Mouse (Mus musculus) ES-E14 (cell line): ENCODE data around the gene Gusb. TPM values are rescaled to one million over a fixed set of nuclear protein-coding genes. Genes with fewer than 3 reads are reported as not detected.

Source experiments
- DNase-seq: peaks from one replicate; pipeline ENCODE4 v3.0.0-alpha.2; 2013; ENCODE audit warnings: low read depth, low spot score
- H3K27ac ChIP-seq: 2 replicates; pipeline ENCODE4 v1.5.1; 2012; ENCODE audit warnings: low read depth, mild to moderate bottlenecking, low read length, moderate library complexity, mixed read lengths; ENCODE audit not compliant: poor library complexity, insufficient read depth, severe bottlenecking
- H3K36me3 ChIP-seq: 2 replicates; pipeline ENCODE4 v1.6.1; 2012; ENCODE audit warnings: mild to moderate bottlenecking, low read length, moderate library complexity, mixed read lengths; ENCODE audit not compliant: control insufficient read depth, poor library complexity, insufficient read depth, severe bottlenecking
- H3K4me1 ChIP-seq, 2 experiments: fragments of 150-350 bp in 1 of 2; sonication (generic) in 1 of 2; 2 replicates each; pipeline ENCODE4 v1.6.1; 2012; ENCODE audit warnings: low read length in 2 of 2, mild to moderate bottlenecking in 1 of 2, mixed read lengths in 1 of 2; ENCODE audit not compliant: control insufficient read depth in 2 of 2, insufficient read depth in 2 of 2, poor library complexity in 1 of 2
- H3K4me3 ChIP-seq, 2 experiments: fragments of 150-350 bp in 1 of 2; sonication (generic) in 1 of 2; 2 replicates each; pipeline ENCODE4 v1.5.1; 2012; ENCODE audit warnings: low read length in 2 of 2, low read depth in 1 of 2, mild to moderate bottlenecking in 1 of 2, mixed read lengths in 1 of 2; ENCODE audit not compliant: insufficient read depth in 1 of 2, poor library complexity in 1 of 2, severe bottlenecking in 1 of 2
- H3K9ac ChIP-seq: 2 replicates; pipeline ENCODE4 v1.6.1; 2012; ENCODE audit warnings: low read depth, mild to moderate bottlenecking, low read length, mixed read lengths; ENCODE audit not compliant: poor library complexity, insufficient read depth, severe bottlenecking
- H3K9me3 ChIP-seq: fragments of 150-350 bp; sonication (generic); 2 replicates; pipeline ENCODE4 v1.6.1; 2012; ENCODE audit warnings: low read depth, mild to moderate bottlenecking, low read length; ENCODE audit not compliant: control insufficient read depth, insufficient read depth
- CHD2 ChIP-seq: IDR thresholded peaks from 2 replicates; pipeline ENCODE4 v1.6.1; 2014; ENCODE audit warnings: mild to moderate bottlenecking, low read depth, low read length, inconsistent platforms
- HCFC1 ChIP-seq: IDR thresholded peaks from 2 replicates; pipeline ENCODE4 v1.6.1; 2012; ENCODE audit warnings: low read length, inconsistent platforms, borderline replicate concordance; ENCODE audit not compliant: insufficient read depth
- MAFK ChIP-seq: IDR thresholded peaks from 2 replicates; pipeline ENCODE4 v1.6.1; 2014; ENCODE audit warnings: mild to moderate bottlenecking, low read depth, low read length, inconsistent platforms; ENCODE audit not compliant: insufficient read depth
- ZC3H11A ChIP-seq: IDR thresholded peaks from 2 replicates; pipeline ENCODE4 v1.6.1; 2012; ENCODE audit warnings: low read depth, mild to moderate bottlenecking, inconsistent platforms, low read length, borderline replicate concordance
- ZNF384 ChIP-seq: IDR thresholded peaks from 2 replicates; pipeline ENCODE4 v1.6.1; 2012; ENCODE audit warnings: low read depth, low read length, inconsistent platforms
- in situ Hi-C, 2 experiments: fragments of 600-800 bp; cut with MboI; formaldehyde crosslinking; loops; one replicate each; pipeline ENCODE4 v1.15.1; 2025; ENCODE audit warnings: low sequenced_read_pairs in 2 of 2, inconsistent platforms in 1 of 2; ENCODE audit not compliant: unreplicated experiment in 2 of 2
- total RNA-seq: library from RNA; depleted of rRNA; stranded (reverse); fragments of 300-350 nt; gene quantifications from 2 replicates; pipeline ENCODE4 v1.2.3, GENCODE M21; 2012

The Gusb gene
- total RNA-seq, 1 experiment = 29.0 TPM

GRCm38 (mm10) chr5:129974866-129975311 is 28.0 kb downstream of the Gusb start:
- no peak overlapping the region for H3K4me3 ChIP-seq
- TF ChIP-seq HCFC1 (no peak), CHD2 (no peak), ZNF384 (no peak), MAFK (no peak), ZC3H11A (no peak)
- no peak overlapping the region for H3K9ac ChIP-seq
- H3K27ac ChIP-seq = no peak overlapping the region
- H3K9me3 ChIP-seq = no peaks in the 10 kb centered on the region
- H3K36me3 ChIP-seq = peaks cover 11% of the 10 kb centered on the region; the same call in 1 of the 2 replicates
- peaks cover 9 to 23% of the 10 kb centered on the region in 2 experiments for H3K4me1 ChIP-seq
- no peak for DNase-seq
- in situ Hi-C loops = no loop called here

DNA sequence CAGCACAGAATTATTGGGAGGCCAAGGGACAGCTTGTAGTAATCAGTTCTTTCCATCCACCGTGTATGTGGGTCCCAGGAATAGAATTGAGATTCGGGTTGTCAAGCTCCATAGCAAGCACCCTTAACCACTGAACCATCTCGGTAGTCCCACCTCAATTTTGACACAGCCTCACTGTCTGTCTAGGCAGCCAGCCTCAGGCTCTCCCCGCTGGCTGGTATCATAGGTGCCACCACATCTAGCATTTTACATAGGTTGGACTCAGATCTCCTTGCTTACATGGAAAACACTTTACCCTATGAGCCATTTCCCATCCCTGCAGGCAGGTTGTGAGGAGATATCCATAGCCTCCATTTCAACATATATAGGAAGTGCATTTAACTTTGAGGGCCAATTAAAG is 28.5 kb downstream of the Gusb start:
- in situ Hi-C loops = no loop called here
- DNase-seq = no peak
- Histone ChIP-seq H3K4me1 (peaks cover 9 to 21% of the 10 kb centered on the region in 2 experiments), H3K36me3 (peaks cover 11% of the 10 kb centered on the region; the same call in 1 of the 2 replicates), H3K9ac (no peak overlapping the region), H3K4me3 (no peak overlapping the region), H3K27ac (no peak overlapping the region), H3K9me3 (no peaks in the 10 kb centered on the region)
- TF ChIP-seq ZC3H11A (no peak), CHD2 (no peak)

DNA sequence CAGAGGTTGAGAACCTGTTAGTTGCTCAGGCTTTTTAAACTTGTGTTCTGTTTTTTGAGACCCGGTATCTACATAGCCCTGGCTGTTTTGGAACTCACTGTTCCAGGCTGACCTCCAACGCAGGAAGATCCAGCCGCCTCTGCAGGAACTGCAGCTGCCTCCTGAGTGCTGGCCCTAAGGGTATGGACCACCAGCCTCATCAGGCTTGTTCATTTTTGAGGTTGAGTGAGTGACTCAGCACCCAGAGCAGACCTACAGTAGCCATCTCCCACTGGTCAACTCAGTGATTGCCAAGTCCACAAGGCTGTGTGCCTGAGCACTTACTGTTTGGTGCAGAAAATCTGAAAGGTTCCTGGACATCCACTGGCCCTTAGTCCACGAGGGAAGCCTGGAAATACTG is 31.4 kb downstream of the Gusb start:
- TF ChIP-seq CHD2 (no peak), ZC3H11A (no peak), MAFK (no peak), ZNF384 (no peak), HCFC1 (no peak)
- Histone ChIP-seq H3K36me3 (peaks cover 9% of the 10 kb centered on the region; the same call in 1 of the 2 replicates), H3K4me3 (no peak overlapping the region), H3K9ac (no peak overlapping the region), H3K4me1 (peaks cover 13 to 19% of the 10 kb centered on the region in 2 experiments), H3K27ac (no peak overlapping the region; the same call in 1 of the 2 replicates), H3K9me3 (no peaks in the 10 kb centered on the region)
- DNase-seq = no peak
- in situ Hi-C loops = no loop called here

DNA sequence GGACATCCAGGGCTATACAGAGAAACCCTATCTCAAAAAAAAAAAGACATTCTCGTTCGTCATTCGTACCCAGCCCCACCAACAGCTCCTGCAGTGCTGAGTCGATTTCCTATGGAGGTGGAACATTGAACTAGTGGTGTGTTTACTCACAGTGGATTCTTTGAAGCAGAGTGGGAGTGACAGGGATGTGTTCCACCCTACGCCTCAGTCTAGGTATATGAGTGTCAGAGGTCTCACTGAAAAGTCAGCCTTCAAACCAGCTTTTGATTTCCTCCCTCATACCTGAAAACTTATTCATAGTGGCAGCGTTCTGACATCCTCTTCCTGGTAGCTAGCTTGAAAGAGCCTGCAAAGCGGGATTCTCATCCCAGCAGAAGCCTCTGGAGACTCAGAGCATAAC is 34.4 kb downstream of the Gusb start:
- no peak overlapping the region for H3K4me3 ChIP-seq
- H3K9me3 ChIP-seq = no peaks in the 10 kb centered on the region
- peak overlapping the region; percentile 75; the same call in 1 of the 2 replicates for H3K27ac ChIP-seq
- in situ Hi-C loops = no loop called here
- H3K36me3 ChIP-seq = peaks cover 9% of the 10 kb centered on the region; the same call in 1 of the 2 replicates
- peaks cover 16 to 18% of the 10 kb centered on the region in 2 experiments for H3K4me1 ChIP-seq
- TF ChIP-seq CHD2 (no peak), HCFC1 (no peak), ZNF384 (no peak), ZC3H11A (no peak), MAFK (no peak)
- no peak for DNase-seq
- H3K9ac ChIP-seq = no peak overlapping the region; the same call in 1 of the 2 replicates

GRCm38 (mm10) chr5:129966448-129966847 is 36.4 kb downstream of the Gusb start:
- in situ Hi-C loops = no loop called here
- TF ChIP-seq CHD2 (no peak), ZNF384 (no peak), HCFC1 (no peak), ZC3H11A (no peak), MAFK (no peak)
- DNase-seq = peak; percentile 47
- Histone ChIP-seq H3K4me1 (peaks cover 12 to 16% of the 10 kb centered on the region in 2 experiments), H3K4me3 (no peak overlapping the region), H3K36me3 (peaks cover 3% of the 10 kb centered on the region; the same call in 1 of the 2 replicates), H3K9me3 (no peaks in the 10 kb centered on the region), H3K9ac (no peak overlapping the region), H3K27ac (peak overlapping the region; percentile 49; the same call in 1 of the 2 replicates)
